8 mouse cellular contexts compared by ENCODE assay signal in the genomic region with DNA sequence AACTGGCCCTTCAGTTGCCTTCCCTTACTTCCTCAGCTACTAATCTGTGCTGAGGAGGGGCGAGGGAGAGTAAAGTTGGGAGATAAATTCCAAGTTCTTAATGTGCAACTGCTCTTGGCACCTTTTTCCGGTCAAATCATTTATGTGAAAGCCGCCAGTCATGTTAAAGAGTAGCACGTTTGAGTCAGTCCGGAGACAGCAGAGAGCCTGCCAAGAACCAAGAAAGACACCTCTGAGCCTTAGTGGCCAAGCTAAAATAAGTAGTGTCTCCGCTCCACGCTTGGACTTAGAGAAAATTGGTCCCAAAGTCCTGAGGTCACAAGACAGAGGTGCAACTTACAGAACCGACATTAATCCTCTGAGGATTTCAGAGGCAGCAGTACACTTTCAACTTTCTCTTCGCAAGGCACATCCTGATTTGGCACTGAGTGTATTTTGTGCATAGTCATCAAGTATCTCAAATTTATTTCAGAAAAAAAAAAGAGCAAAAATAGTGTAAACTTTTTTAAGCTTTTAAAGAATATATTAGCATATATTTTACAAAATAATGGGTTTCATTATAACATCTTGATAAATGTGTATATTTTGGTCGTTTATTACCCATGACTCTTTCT. TPM values are rescaled to one million over a fixed set of nuclear protein-coding genes. Genes with fewer than 3 reads are reported as not detected.
A peak's percentile ranks its signal among the peaks of the same experiment; 100 is the strongest.
DNase-seq lines count a peak whose midpoint lies in the region; ATAC-seq lines count a peak whose summit lies in the region.

No protein-coding gene starts in this region.

- ATAC-seq in heart, embryonic 15.5 days (replicated peaks; ENCODE audit: insufficient number of reproducible peaks, insufficient read depth, low FRiP score, low read depth) = no peak
- ATAC-seq in hindbrain, embryonic 13.5 days (ENCODE audit: low FRiP score) = no peak
- peak; percentile 7; the same call in 1 of the 2 replicates for ATAC-seq in megakaryocyte progenitor cell, adult 5-6 weeks (replicated peaks; ENCODE audit: poor library complexity)

- H3K9ac ChIP-seq in heart, embryonic 15.5 days = peak overlapping the region; percentile 53
- peak overlapping the region; percentile 30 for H3K9ac ChIP-seq in hindbrain, embryonic 13.5 days

- 12% methylated on average over 10 of the region's 10 CpGs for WGBS in heart, embryonic 15.5 days
- 15% methylated on average over 10 of the region's 10 CpGs for WGBS in hindbrain, embryonic 13.5 days

- H3K4me2 ChIP-seq in heart, embryonic 15.5 days = peak overlapping the region; percentile 98
- peak overlapping the region; percentile 97 for H3K4me2 ChIP-seq in hindbrain, embryonic 13.5 days

- no peak for DNase-seq in heart, adult 8-10 months (ENCODE audit: low spot score)
- no peak for DNase-seq in left cerebral cortex, postnatal 25 days (ENCODE audit: low spot score in 2 of 2)
- no peak for DNase-seq in thymus, adult 18-20 months
- no peak for DNase-seq in left cerebral cortex, postnatal 14 days (ENCODE audit: low spot score in 2 of 2)

- intact Hi-C loops in left cerebral cortex, postnatal 25 days (cut with DNase I) = loop anchor here (5.0 kb wide), 1 partner anchor 749 kb away; no protein-coding TSS in a partner anchor
- intact Hi-C loops in left cerebral cortex, postnatal 14 days (cut with DNase I) = loop anchor here (10.0 kb wide), 1 partner anchor 717 kb away; no protein-coding TSS in a partner anchor

- H3K9me3 ChIP-seq in heart, embryonic 15.5 days (replicated peaks) = no peaks in the 10 kb centered on the region
- H3K9me3 ChIP-seq in hindbrain, embryonic 13.5 days = no peaks in the 10 kb centered on the region

- peaks cover 8% of the 10 kb centered on the region for H3K27me3 ChIP-seq in heart, embryonic 15.5 days
- H3K27me3 ChIP-seq in hindbrain, embryonic 13.5 days = peaks cover 24% of the 10 kb centered on the region

- H3K27ac ChIP-seq in heart, embryonic 15.5 days = peak overlapping the region; percentile 56
- H3K27ac ChIP-seq in brown adipose tissue, adult 24 weeks (replicated peaks; ENCODE audit: low read depth, low read length) = no peak overlapping the region; the same call in 1 of the 2 replicates
- H3K27ac ChIP-seq in hindbrain, embryonic 13.5 days = no peak overlapping the region

- H3K4me3 ChIP-seq in heart, embryonic 15.5 days = peak overlapping the region; percentile 83
- peak overlapping the region; percentile 70 for H3K4me3 ChIP-seq in brown adipose tissue, adult 24 weeks (ENCODE audit: insufficient read depth, low read depth, low read length)
- peak overlapping the region; percentile 69 for H3K4me3 ChIP-seq in hindbrain, embryonic 13.5 days

- no peaks in the 10 kb centered on the region for H3K36me3 ChIP-seq in heart, embryonic 15.5 days
- H3K36me3 ChIP-seq in hindbrain, embryonic 13.5 days = no peaks in the 10 kb centered on the region

- H3K4me1 ChIP-seq in heart, embryonic 15.5 days (replicated peaks) = peaks cover 14% of the 10 kb centered on the region
- H3K4me1 ChIP-seq in brown adipose tissue, adult 24 weeks (ENCODE audit: control insufficient read depth, insufficient read depth, insufficient read length, low read length) = peaks cover 8% of the 10 kb centered on the region; the same call in 1 of the 2 replicates
- H3K4me1 ChIP-seq in hindbrain, embryonic 13.5 days (replicated peaks) = peaks cover 11% of the 10 kb centered on the region

RNA-seq across cellular contexts. Expression of a gene that starts 0.8 kb away (rescaled TPM):
- polyA plus RNA-seq in heart, embryonic 15.5 days (2015; fragmentation: Nextera tagmentation; extraction: Ambion mirVana) = 7.4 and 7.7 TPM in 2 replicates
- 10 to 100 TPM; 30.8 to 42.7 (median 40.3) TPM for total RNA-seq in heart, adult 8-10 months (2022)
- polyA plus RNA-seq in brown adipose tissue, adult 24 weeks (2012; ENCODE audit: insufficient read depth, insufficient read length, missing spikeins) = 26.2 and 39.0 TPM in 2 replicates
- polyA plus RNA-seq in hindbrain, embryonic 13.5 days (2015; fragmentation: Nextera tagmentation; extraction: Ambion mirVana) = 7.6 and 9.2 TPM in 2 replicates
- total RNA-seq in megakaryocyte progenitor cell, adult 5-6 weeks (2015) = 50.9 and 67.2 TPM in 2 replicates
- total RNA-seq in megakaryocyte progenitor cell, adult 5-6 weeks (2017) = 51.8 and 72.8 TPM in 2 replicates
- 10 to 100 TPM; 72.3 to 80.2 TPM for total RNA-seq in left cerebral cortex, postnatal 25 days (2021)
- 10 to 100 TPM; 62.3 to 64.0 TPM for total RNA-seq in left cerebral cortex, postnatal 14 days (2021)
